Mouse (Mus musculus) lung, embryonic 16.5 days (tissue): ENCODE measurements around the gene Gm20824. TPM values are rescaled to one million over a fixed set of nuclear protein-coding genes. Genes with fewer than 3 reads are reported as not detected.
"Not testable (repeated sequence)": the region's sequence is repeated elsewhere in the genome, so short reads cannot be mapped to it uniquely, and the experiment has no call there.

Source experiments
- ATAC-seq: fragments of 200-750 bp; cut with Nextera tagmentation; 2 replicates; pipeline ENCODE4 v1.8.0; 2017; ENCODE audit warnings: low read depth, mild to moderate bottlenecking, moderate library complexity
- H3K27ac ChIP-seq: fragments of 300-500 bp; sonication (generic); 2 replicates; pipeline ENCODE4 v1.5.1; 2014; ENCODE audit warnings: mild to moderate bottlenecking, control low read depth, low read length
- H3K27me3 ChIP-seq: fragments of 300-500 bp; sonication (generic); 2 replicates; pipeline ENCODE4 v1.6.1; 2014; ENCODE audit warnings: low read depth, low read length, mixed read lengths; ENCODE audit not compliant: control insufficient read depth, insufficient read depth
- H3K36me3 ChIP-seq: fragments of 300-500 bp; sonication (generic); 2 replicates; pipeline ENCODE4 v1.6.1; 2014; ENCODE audit warnings: low read length; ENCODE audit not compliant: control insufficient read depth, insufficient read depth
- H3K4me1 ChIP-seq: fragments of 300-500 bp; sonication (generic); replicated peaks from 2 replicates; pipeline ENCODE4 v1.6.1; 2014; ENCODE audit warnings: low read length, mixed read lengths; ENCODE audit not compliant: control insufficient read depth, insufficient read depth
- H3K4me2 ChIP-seq: fragments of 300-500 bp; sonication (generic); 2 replicates; pipeline ENCODE4 v1.6.1; 2014; ENCODE audit warnings: low read depth, low read length, control low read depth
- H3K4me3 ChIP-seq: fragments of 300-500 bp; sonication (generic); 2 replicates; pipeline ENCODE4 v1.5.1; 2014; ENCODE audit warnings: mild to moderate bottlenecking, low read length, control low read depth
- H3K9ac ChIP-seq: fragments of 300-500 bp; sonication (generic); 2 replicates; pipeline ENCODE4 v1.6.1; 2014; ENCODE audit warnings: low read length, control low read depth
- H3K9me3 ChIP-seq: fragments of 300-500 bp; sonication (generic); 2 replicates; pipeline ENCODE4 v1.6.1; 2016; ENCODE audit warnings: low read length; ENCODE audit not compliant: control insufficient read depth
- WGBS: fragments of 180-500 bp; shearing (Covaris S2); extraction: QIAGEN DNeasy Blood & Tissue Kit; methylation state at CpG from one replicate; pipeline ENCODE4 v1.1.7; 2014; 5-methylcytosine and 5-hydroxymethylcytosine counted together
- polyA plus RNA-seq: library from polyadenylated mRNA; unstranded; fragments of >200 nt; fragmentation: Nextera tagmentation; extraction: Ambion mirVana; gene quantifications from 2 replicates; pipeline ENCODE4 v1.2.1, GENCODE M21; 2015

Gene Gm20824
- not detected in 2 replicates for polyA plus RNA-seq

DNA sequence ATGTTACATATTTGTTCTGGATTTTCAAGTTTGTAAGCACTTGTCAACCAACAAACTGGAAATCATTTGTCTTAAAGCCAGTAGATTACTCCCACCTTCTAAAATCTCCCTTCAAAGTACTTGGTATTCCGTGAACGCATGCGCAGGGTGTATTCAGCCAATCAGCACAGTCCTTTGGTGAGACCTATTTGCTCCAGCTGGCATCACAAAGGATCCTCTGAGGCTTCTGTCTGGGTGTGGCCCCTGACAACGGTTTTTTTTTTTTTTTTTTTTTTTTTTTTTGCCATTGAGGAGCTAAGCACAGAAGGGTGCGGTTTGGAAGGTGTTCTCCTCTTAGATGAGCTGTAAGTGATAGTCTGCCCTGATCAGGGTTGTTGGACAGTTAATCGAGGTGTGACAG, at the start of gene Gm20824:
Gene Gm20824 (plus strand): TSS at position 301 of the 400 bp plus-strand sequence.
- H3K9ac ChIP-seq, H3K27ac ChIP-seq, H3K4me2 ChIP-seq, ATAC-seq, H3K9me3 ChIP-seq, H3K27me3 ChIP-seq, H3K4me1 ChIP-seq, H3K4me3 ChIP-seq, H3K36me3 ChIP-seq: not testable (repeated sequence)
- no CpG with 5 or more reads among the region's 6 CpGs for WGBS

Other genes starting within 250 kb of the Gm20824 start
- gene Gm20825, start 186.4 kb upstream of the Gm20824 start, polyA plus RNA-seq: not detected in 2 replicates